In the genomic region with DNA sequence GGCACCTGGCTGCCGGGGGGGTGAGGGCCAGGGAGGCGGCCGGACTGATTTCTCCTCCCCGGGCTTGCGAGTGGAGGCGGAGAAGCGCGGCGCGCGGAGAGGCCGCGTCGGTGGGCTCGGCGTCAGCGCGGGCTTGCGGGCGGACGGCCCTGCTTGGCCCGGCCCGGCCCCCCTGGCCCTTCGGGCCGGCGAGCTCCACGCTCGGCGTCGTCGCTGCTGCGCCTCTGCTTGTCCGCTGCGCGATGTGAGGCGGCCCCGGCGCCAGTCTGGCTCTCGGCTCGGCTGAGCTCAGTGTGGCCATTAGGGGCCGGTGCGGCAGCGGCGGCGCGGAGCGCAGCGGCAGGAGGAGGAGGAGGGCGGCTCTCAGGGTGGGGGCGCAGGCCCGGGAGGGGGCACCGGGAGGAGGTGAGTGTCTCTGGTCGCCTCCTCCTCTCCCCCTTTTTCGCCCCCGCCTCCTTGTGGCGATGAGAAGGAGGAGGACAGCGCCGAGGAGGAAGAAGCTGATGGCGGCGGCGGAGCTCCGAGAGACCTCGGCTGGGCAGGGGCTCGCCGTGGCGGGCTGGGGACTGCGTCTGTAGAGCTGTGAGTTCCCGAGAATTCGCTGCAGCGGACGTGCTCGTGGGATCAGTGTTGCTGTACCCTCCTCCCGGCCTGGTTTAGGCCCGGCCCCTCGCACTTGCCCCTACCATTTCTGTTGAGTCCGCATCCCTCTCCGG, we compare ENCODE assay signal across 8 mouse cellular contexts. TPM values are rescaled to one million over a fixed set of nuclear protein-coding genes. Genes with fewer than 3 reads are reported as not detected.
A peak's percentile ranks its signal among the peaks of the same experiment; 100 is the strongest.
DNase-seq lines count a peak whose midpoint lies in the region; ATAC-seq and TF ChIP-seq lines count a peak whose summit lies in the region.

No protein-coding gene starts in this region.

- peak overlapping the region; percentile 99 for H3K9ac ChIP-seq in embryonic facial prominence, embryonic 15.5 days
- H3K9ac ChIP-seq in kidney, embryonic 15.5 days = peak overlapping the region; percentile 97

- no peak for TF ChIP-seq POLR2A in bone marrow macrophage, adult 2 months (IDR thresholded peaks at IDR 0.05; ENCODE audit: borderline replicate concordance, low read depth, low read length)

- H3K4me2 ChIP-seq in embryonic facial prominence, embryonic 15.5 days (replicated peaks) = peak overlapping the region; percentile 53
- peak overlapping the region; percentile 75 for H3K4me2 ChIP-seq in kidney, embryonic 15.5 days

- TF ChIP-seq CTCF in bone marrow macrophage, adult 2 months (IDR thresholded peaks at IDR 0.05; ENCODE audit: low read depth, low read length) = no peak

- H3K36me3 ChIP-seq in embryonic facial prominence, embryonic 15.5 days = no peaks in the 10 kb centered on the region
- H3K36me3 ChIP-seq in heart, embryonic 10.5 days = peaks cover 10% of the 10 kb centered on the region; the same call in 1 of the 2 replicates
- H3K36me3 ChIP-seq in kidney, embryonic 15.5 days = peaks cover 13% of the 10 kb centered on the region; the same call in 1 of the 2 replicates

- WGBS in embryonic facial prominence, embryonic 15.5 days = 0% methylated on average over 69 of the region's 77 CpGs
- WGBS in heart, embryonic 10.5 days = under 1% methylated on average over 76 of the region's 77 CpGs
- WGBS in kidney, embryonic 15.5 days = 0% methylated on average over 51 of the region's 77 CpGs

- ATAC-seq in embryonic facial prominence, embryonic 15.5 days (ENCODE audit: insufficient number of reproducible peaks, low FRiP score, low TSS enrichment, low read depth) = peak; percentile 75
- peak; percentile 75 for ATAC-seq in kidney, embryonic 15.5 days (replicated peaks; ENCODE audit: low FRiP score)
- peak; percentile 62 for ATAC-seq in monocyte, adult 5-6 weeks (replicated peaks; ENCODE audit: insufficient number of reproducible peaks, low FRiP score, low TSS enrichment, poor library complexity, severe bottlenecking)

- H3K9me3 ChIP-seq in embryonic facial prominence, embryonic 15.5 days (replicated peaks) = no peaks in the 10 kb centered on the region
- H3K9me3 ChIP-seq in heart, embryonic 10.5 days = no peaks in the 10 kb centered on the region
- H3K9me3 ChIP-seq in kidney, embryonic 15.5 days (replicated peaks) = no peaks in the 10 kb centered on the region

- peak; percentile 90 for DNase-seq in A20 (ENCODE audit: low read depth, low spot score)
- DNase-seq in heart, embryonic 10.5 days (ENCODE audit: low spot score) = peak; percentile 93
- DNase-seq in liver = peak; percentile 89
- peak; percentile 91 to 92 for DNase-seq in spleen, postnatal 36 days (ENCODE audit: low spot score in 2 of 2)

- H3K4me1 ChIP-seq in bone marrow macrophage, adult 2 months (ENCODE audit: control insufficient read depth, insufficient read depth, low read length) = peaks cover 19% of the 10 kb centered on the region
- H3K4me1 ChIP-seq in embryonic facial prominence, embryonic 15.5 days = peaks cover 11% of the 10 kb centered on the region
- peaks cover 12% of the 10 kb centered on the region; the same call in 1 of the 2 replicates for H3K4me1 ChIP-seq in heart, embryonic 10.5 days
- peaks cover 24% of the 10 kb centered on the region for H3K4me1 ChIP-seq in kidney, embryonic 15.5 days

- peak overlapping the region; percentile 98 for H3K27ac ChIP-seq in bone marrow macrophage, adult 2 months (ENCODE audit: insufficient read depth, low read depth, low read length)
- H3K27ac ChIP-seq in embryonic facial prominence, embryonic 15.5 days (replicated peaks) = peak overlapping the region; percentile 100
- peak overlapping the region; percentile 100 for H3K27ac ChIP-seq in heart, embryonic 10.5 days
- peak overlapping the region; percentile 100 for H3K27ac ChIP-seq in kidney, embryonic 15.5 days

- no peaks in the 10 kb centered on the region for H3K27me3 ChIP-seq in embryonic facial prominence, embryonic 15.5 days
- no peaks in the 10 kb centered on the region for H3K27me3 ChIP-seq in heart, embryonic 10.5 days (ENCODE audit: insufficient read depth, poor library complexity, severe bottlenecking)
- H3K27me3 ChIP-seq in kidney, embryonic 15.5 days = no peaks in the 10 kb centered on the region

- peak overlapping the region; percentile 94 for H3K4me3 ChIP-seq in bone marrow macrophage, adult 2 months (ENCODE audit: insufficient read depth, low read length)
- peak overlapping the region; percentile 68 for H3K4me3 ChIP-seq in embryonic facial prominence, embryonic 15.5 days (replicated peaks)
- H3K4me3 ChIP-seq in heart, embryonic 10.5 days = peak overlapping the region; percentile 93
- peak overlapping the region; percentile 98 for H3K4me3 ChIP-seq in kidney, embryonic 15.5 days (replicated peaks)

RNA-seq across cellular contexts. Expression of a gene that starts 0.8 kb away (rescaled TPM):
- polyA plus RNA-seq in bone marrow macrophage, adult 2 months (2012; ENCODE audit: insufficient read depth, insufficient read length, missing spikeins) = 66.3 and 72.9 TPM in 2 replicates
- polyA plus RNA-seq in embryonic facial prominence, embryonic 15.5 days (2015; fragmentation: Nextera tagmentation; extraction: Ambion mirVana) = 19.2 and 22.9 TPM in 2 replicates
- polyA plus RNA-seq in heart, embryonic 10.5 days (2016; fragmentation: Nextera tagmentation; extraction: Ambion mirVana) = 15.0 and 25.3 TPM in 2 replicates
- polyA plus RNA-seq in kidney, embryonic 15.5 days (2015; fragmentation: Nextera tagmentation; extraction: Ambion mirVana) = 18.6 and 19.0 TPM in 2 replicates
- 62.5 to 122 TPM (median 65.7 TPM) in 3 replicates for total RNA-seq in monocyte, adult 5-6 weeks (2017)

Comparison
In these comparisons a context has a peak if more than half of its experiments do, and no peak if none do; other contexts are left out.
1. Peak in every context shown above with its lines: DNase-seq, ATAC-seq, H3K4me3 ChIP-seq and H3K27ac ChIP-seq.